Mouse (Mus musculus) liver, embryonic 11.5 days (tissue): ENCODE results near the gene Fpr-rs4. TPM values are rescaled to one million over a fixed set of nuclear protein-coding genes. Genes with fewer than 3 reads are reported as not detected.
"Not testable (repeated sequence)": the region's sequence is repeated elsewhere in the genome, so short reads cannot be mapped to it uniquely, and the experiment has no call there.

ENCODE experiments used
- ATAC-seq: fragments of 200-750 bp; cut with Nextera tagmentation; replicated peaks from 2 replicates; pipeline ENCODE4 v1.8.0; 2017; ENCODE audit warnings: moderate number of reproducible peaks, mild to moderate bottlenecking, moderate TSS enrichment, moderate library complexity; ENCODE audit not compliant: low FRiP score
- DNase-seq: peaks from one replicate; pipeline ENCODE4 v3.0.0-alpha.2; 2017; ENCODE audit warnings: low spot score
- H3K27ac ChIP-seq: fragments of 300-500 bp; sonication (generic); 2 replicates; pipeline ENCODE4 v1.5.1; 2014; ENCODE audit warnings: mild to moderate bottlenecking, low read depth, low read length, control low read depth
- H3K27me3 ChIP-seq: fragments of 300-500 bp; sonication (generic); replicated peaks from 2 replicates; pipeline ENCODE4 v1.6.1; 2014; ENCODE audit warnings: low read length, mixed read lengths; ENCODE audit not compliant: control insufficient read depth, insufficient read depth
- H3K36me3 ChIP-seq: fragments of 300-500 bp; sonication (generic); 2 replicates; pipeline ENCODE4 v1.6.1; 2014; ENCODE audit warnings: mild to moderate bottlenecking, low read length, moderate library complexity, mixed read lengths; ENCODE audit not compliant: control insufficient read depth, insufficient read depth
- H3K4me1 ChIP-seq: fragments of 300-500 bp; sonication (generic); replicated peaks from 2 replicates; pipeline ENCODE4 v1.6.1; 2014; ENCODE audit warnings: low read length, mixed read lengths; ENCODE audit not compliant: control insufficient read depth, insufficient read depth
- H3K4me2 ChIP-seq: fragments of 300-500 bp; sonication (generic); 2 replicates; pipeline ENCODE4 v1.6.1; 2014; ENCODE audit warnings: mild to moderate bottlenecking, control low read depth, moderate library complexity
- H3K4me3 ChIP-seq: fragments of 300-500 bp; sonication (generic); 2 replicates; pipeline ENCODE4 v1.5.1; 2014; ENCODE audit warnings: low read depth, low read length, control low read depth
- H3K9ac ChIP-seq: fragments of 300-500 bp; sonication (generic); 2 replicates; pipeline ENCODE4 v1.6.1; 2014; ENCODE audit warnings: low read depth, low read length, control low read depth
- H3K9me3 ChIP-seq: fragments of 300-500 bp; sonication (generic); 2 replicates; pipeline ENCODE4 v1.6.1; 2016; ENCODE audit warnings: low read length, inconsistent platforms, mixed read lengths; ENCODE audit not compliant: control insufficient read depth
- WGBS: fragments of 180-500 bp; shearing (Covaris S2); extraction: QIAGEN DNeasy Blood & Tissue Kit; methylation state at CpG from one replicate; pipeline ENCODE4 v1.1.7; 2014; 5-methylcytosine and 5-hydroxymethylcytosine counted together
- polyA plus RNA-seq: library from polyadenylated mRNA; unstranded; fragments of >200 nt; fragmentation: Nextera tagmentation; extraction: Ambion mirVana; gene quantifications from 2 replicates; pipeline ENCODE4 v1.2.1, GENCODE M21; 2014

Fpr-rs4 gene
- not detected in 2 replicates for polyA plus RNA-seq

GRCm38 (mm10) chr17:18021433-18021832 is at the start of gene Fpr-rs4:
TSS of gene Fpr-rs4 (plus strand) at chr17:18021733.
- H3K4me1 ChIP-seq, result no peaks in the 10 kb centered on the region
- H3K9ac ChIP-seq, result no peak within 1 kb of the TSS
- H3K27ac ChIP-seq, result no peak within 1 kb of the TSS
- no peaks in the 10 kb centered on the region for H3K27me3 ChIP-seq
- WGBS, result 53% methylated on average over 2 of the region's 2 CpGs
- no peak within 1 kb of the TSS for H3K4me3 ChIP-seq
- H3K4me2 ChIP-seq, result no peak within 1 kb of the TSS
- no peak for ATAC-seq
- H3K9me3 ChIP-seq, result no peaks in the 10 kb centered on the region
- no peaks in the 10 kb centered on the region for H3K36me3 ChIP-seq
- DNase-seq, result no peak

- no peak overlapping the region for H3K9ac ChIP-seq
- H3K27me3 ChIP-seq, result no peaks in the 10 kb centered on the region
- no peak overlapping the region for H3K4me3 ChIP-seq
- H3K36me3 ChIP-seq, result no peaks in the 10 kb centered on the region
- H3K9me3 ChIP-seq, result no peaks in the 10 kb centered on the region
- WGBS, result 21% methylated on average over 1 of the region's 1 CpGs
- DNase-seq (no peak), ATAC-seq (no peak)
- H3K27ac ChIP-seq, result no peak overlapping the region
- H3K4me2 ChIP-seq, result no peak overlapping the region
- no peaks in the 10 kb centered on the region for H3K4me1 ChIP-seq
These were observed 48.1 kb upstream of the Fpr-rs4 start for GRCm38 (mm10) chr17:17973443-17973842.

GRCm38 (mm10) chr17:17981232-17981631 is 40.3 kb upstream of the Fpr-rs4 start:
- WGBS, result 68% methylated on average over 2 of the region's 2 CpGs
- DNase-seq, H3K27ac ChIP-seq, ATAC-seq, H3K4me3 ChIP-seq, H3K36me3 ChIP-seq, H3K9ac ChIP-seq, H3K9me3 ChIP-seq, H3K4me2 ChIP-seq, H3K4me1 ChIP-seq, H3K27me3 ChIP-seq: not testable (repeated sequence)

- ATAC-seq (no peak), DNase-seq (no peak)
- H3K36me3 ChIP-seq, result no peaks in the 10 kb centered on the region
- no peak overlapping the region for H3K4me3 ChIP-seq
- H3K27ac ChIP-seq, result no peak overlapping the region
- H3K4me2 ChIP-seq, result no peak overlapping the region
- H3K9ac ChIP-seq, result no peak overlapping the region
- H3K4me1 ChIP-seq, result no peaks in the 10 kb centered on the region
- 87% methylated on average over 1 of the region's 1 CpGs for WGBS
- no peaks in the 10 kb centered on the region for H3K27me3 ChIP-seq
- H3K9me3 ChIP-seq, result no peaks in the 10 kb centered on the region
These were observed 16.8 kb upstream of the Fpr-rs4 start for GRCm38 (mm10) chr17:18004752-18005151.

DNA sequence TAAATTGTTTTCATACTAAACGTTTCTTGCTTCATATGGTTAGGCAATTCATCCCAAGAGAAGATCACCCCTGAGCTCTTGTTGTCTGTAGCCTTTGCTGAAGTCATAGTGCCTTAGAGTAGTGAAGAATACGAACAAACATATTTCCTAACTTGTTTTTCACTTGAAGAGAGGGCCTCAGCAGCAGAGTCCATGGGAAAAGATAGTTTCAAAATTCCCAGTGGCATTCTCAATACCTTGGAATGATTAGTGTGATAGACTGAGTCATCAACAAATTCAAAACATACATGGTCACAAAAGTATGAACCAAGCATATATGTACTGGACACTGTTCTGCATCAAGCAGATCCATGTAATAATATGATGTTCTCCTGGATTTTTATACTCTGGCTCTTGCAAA is 27.6 kb downstream of the Fpr-rs4 start, which contains the start of gene Vmn2r124:
Gene Vmn2r124, plus strand, starts transcription at position 301 of the 400 bp plus-strand sequence.
- WGBS, result 44% methylated on average over 2 of the region's 2 CpGs
- ATAC-seq (no peak), DNase-seq (no peak)
- Histone ChIP-seq H3K9ac (no peak within 1 kb of the TSS), H3K4me1 (no peaks in the 10 kb centered on the region), H3K27ac (no peak within 1 kb of the TSS), H3K4me3 (no peak within 1 kb of the TSS), H3K4me2 (no peak within 1 kb of the TSS), H3K36me3 (no peaks in the 10 kb centered on the region), H3K27me3 (no peaks in the 10 kb centered on the region), H3K9me3 (no peaks in the 10 kb centered on the region)

Other genes starting within 250 kb of the Fpr-rs4 start
- 11.2 and 16.4 TPM in 2 replicates for gene Spaca6, start 194.6 kb upstream of the Fpr-rs4 start, polyA plus RNA-seq
- gene Has1, start 166.5 kb upstream of the Fpr-rs4 start, polyA plus RNA-seq, result 0.31 and 0.58 TPM in 2 replicates
- 0.37 TPM in 1 of 2 replicates, not detected in the other for gene Fpr1, start 137.8 kb upstream of the Fpr-rs4 start, polyA plus RNA-seq
- 0.21 TPM in 1 of 2 replicates, not detected in the other for gene Fpr2, start 133.9 kb upstream of the Fpr-rs4 start, polyA plus RNA-seq
- gene Fpr3, start 133.9 kb upstream of the Fpr-rs4 start, polyA plus RNA-seq, result not detected in 2 replicates
- gene Vmn2r124, start 27.7 kb downstream of the Fpr-rs4 start, polyA plus RNA-seq, result not detected in 2 replicates
- not detected in 2 replicates for gene Vmn2r91, start 63.3 kb downstream of the Fpr-rs4 start, polyA plus RNA-seq
- not detected in 2 replicates for gene Vmn2r92, start 130.2 kb downstream of the Fpr-rs4 start, polyA plus RNA-seq